Mouse (Mus musculus): Measurements from ENCODE around the gene Podnl1. TPM values are rescaled to one million over a fixed set of nuclear protein-coding genes. Genes with fewer than 3 reads are reported as not detected.

Podnl1 gene
- total RNA-seq, 1 experiment from 2014 or later: 1.0 TPM

Small RNA genes lying within 50 kb of the gene (microRNA-seq; reads per million reads assigned to microRNA genes)
- 0 reads per million in 2 experiments for gene Gm25110
- 1,371 to 1,585 reads per million in 2 experiments for gene Mir181c
- gene Mir181d: 1,633 to 1,786 reads per million in 2 experiments
- gene Mir709: 0 reads per million in 2 experiments

Other genes starting within 250 kb of the Podnl1 start
- gene Adgrl1, start 225.9 kb upstream of the Podnl1 start, total RNA-seq (2021): 73.5 and 114 TPM in 2 replicates
- gene Gm10644, start 170.8 kb upstream of the Podnl1 start, total RNA-seq (2021): 2.1 and 3.2 TPM in 2 replicates
- gene Asf1b, start 170.5 kb upstream of the Podnl1 start, total RNA-seq (2021): 6.0 and 7.2 TPM in 2 replicates
- gene Prkaca, start 153.0 kb upstream of the Podnl1 start, total RNA-seq (2021): 284 and 302 TPM in 2 replicates
- gene Samd1, start 128.3 kb upstream of the Podnl1 start, total RNA-seq (2021): 44.8 and 49.8 TPM in 2 replicates
- gene 1700067K01Rik, start 124.5 kb upstream of the Podnl1 start, total RNA-seq (2021): 0.67 TPM in 1 of 2 replicates, not detected in the other
- not detected in 2 replicates for gene 2210011C24Rik, start 113.8 kb upstream of the Podnl1 start, total RNA-seq (2021)
- gene Palm3, start 104.5 kb upstream of the Podnl1 start, total RNA-seq (2021): 0.76 and 1.4 TPM in 2 replicates
- 2.5 and 3.6 TPM in 2 replicates for gene Il27ra, start 83.4 kb upstream of the Podnl1 start, total RNA-seq (2021)
- gene Rln3, start 81.0 kb upstream of the Podnl1 start, total RNA-seq (2021): not detected in 2 replicates
- 2.8 and 3.5 TPM in 2 replicates for gene Gm10643, start 60.9 kb upstream of the Podnl1 start, total RNA-seq (2021)
- gene Rfx1, start 59.2 kb upstream of the Podnl1 start, total RNA-seq (2021): 23.1 and 26.1 TPM in 2 replicates
- 21.2 and 24.5 TPM in 2 replicates for gene Dcaf15, start 21.2 kb upstream of the Podnl1 start, total RNA-seq (2021)
- gene Cc2d1a, start 21.9 kb downstream of the Podnl1 start, total RNA-seq (2021): 31.4 and 34.9 TPM in 2 replicates
- 0.73 and 1.4 TPM in 2 replicates for gene 4930432K21Rik, start 22.0 kb downstream of the Podnl1 start, total RNA-seq (2021)
- 1.3 TPM in 1 of 2 replicates, not detected in the other for gene Nanos3, start 59.2 kb downstream of the Podnl1 start, total RNA-seq (2021)
- 41.3 and 44.1 TPM in 2 replicates for gene Zswim4, start 111.1 kb downstream of the Podnl1 start, total RNA-seq (2021)
- gene D8Ertd738e, start 123.7 kb downstream of the Podnl1 start, total RNA-seq (2021): 261 and 266 TPM in 2 replicates
- gene Mri1, start 131.3 kb downstream of the Podnl1 start, total RNA-seq (2021): 31.3 and 45.3 TPM in 2 replicates
- 15.0 and 24.8 TPM in 2 replicates for gene Ccdc130, start 144.4 kb downstream of the Podnl1 start, total RNA-seq (2021)

Data from adrenal gland, postnatal 25 days (tissue).